Mouse (Mus musculus) liver, embryonic 15.5 days (tissue): ENCODE measurements around the gene Insig2. TPM values are rescaled to one million over a fixed set of nuclear protein-coding genes. Genes with fewer than 3 reads are reported as not detected.

Experiments
- ATAC-seq: fragments of 200-750 bp; cut with Nextera tagmentation; 2 replicates; pipeline ENCODE4 v1.8.0; 2017; ENCODE audit warnings: moderate number of reproducible peaks, mild to moderate bottlenecking, moderate library complexity; ENCODE audit not compliant: insufficient read depth
- H3K27ac ChIP-seq: fragments of 300-500 bp; sonication (generic); replicated peaks from 2 replicates; pipeline ENCODE4 v1.5.1; 2015; ENCODE audit warnings: mild to moderate bottlenecking, inconsistent platforms
- H3K27me3 ChIP-seq: fragments of 300-500 bp; sonication (generic); 2 replicates; pipeline ENCODE4 v1.6.1; 2015; ENCODE audit warnings: mild to moderate bottlenecking, inconsistent platforms
- H3K36me3 ChIP-seq: fragments of 300-500 bp; sonication (generic); replicated peaks from 2 replicates; pipeline ENCODE4 v1.6.1; 2015; ENCODE audit warnings: moderate library complexity, mild to moderate bottlenecking, inconsistent platforms
- H3K4me1 ChIP-seq: fragments of 300-500 bp; sonication (generic); replicated peaks from 2 replicates; pipeline ENCODE4 v1.6.1; 2015; ENCODE audit warnings: inconsistent platforms
- H3K4me2 ChIP-seq: fragments of 300-500 bp; sonication (generic); 2 replicates; pipeline ENCODE4 v1.6.1; 2015; ENCODE audit warnings: moderate library complexity, mild to moderate bottlenecking, inconsistent platforms
- H3K4me3 ChIP-seq: fragments of 300-500 bp; sonication (generic); replicated peaks from 2 replicates; pipeline ENCODE4 v1.5.1; 2015; ENCODE audit warnings: mild to moderate bottlenecking, inconsistent platforms
- H3K9ac ChIP-seq: fragments of 300-500 bp; sonication (generic); 2 replicates; pipeline ENCODE4 v1.6.1; 2015; ENCODE audit warnings: moderate library complexity, mild to moderate bottlenecking, inconsistent platforms
- H3K9me3 ChIP-seq: fragments of 300-500 bp; sonication (generic); replicated peaks from 2 replicates; pipeline ENCODE4 v1.6.1; 2016; ENCODE audit warnings: inconsistent platforms
- WGBS: fragments of 180-500 bp; shearing (Covaris S2); methylation state at CpG from one replicate; pipeline ENCODE4 v1.1.7; 2015; ENCODE audit warnings: mixed read lengths; ENCODE audit not compliant: insufficient replicate concordance; 5-methylcytosine and 5-hydroxymethylcytosine counted together
- polyA plus RNA-seq: library from polyadenylated mRNA; unstranded; fragments of >200 nt; fragmentation: Nextera tagmentation; extraction: Ambion mirVana; gene quantifications from 2 replicates; pipeline ENCODE4 v1.2.1, GENCODE M21; 2015

The Insig2 gene
- polyA plus RNA-seq = 9.6 and 9.7 TPM in 2 replicates

DNA sequence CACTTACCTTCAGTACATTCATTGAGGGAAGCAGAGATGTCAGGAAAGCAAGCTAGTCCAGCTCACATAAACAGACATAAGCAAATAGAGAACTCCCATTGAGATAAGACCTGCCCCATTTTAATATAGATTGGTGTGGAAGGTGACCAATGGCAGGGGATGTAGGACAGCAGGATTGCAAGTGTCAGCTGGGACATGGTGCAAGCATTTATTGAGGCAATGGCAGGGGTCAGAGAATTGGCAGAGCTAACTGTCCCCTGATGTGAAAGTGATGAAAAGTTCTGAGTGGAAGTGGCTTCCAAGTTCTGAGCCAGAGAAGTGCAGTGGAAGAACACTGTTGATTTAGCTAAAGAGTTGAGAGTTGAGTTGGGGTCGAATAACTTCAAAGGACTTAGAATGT, at the start of gene Insig2:
Insig2 (minus strand) TSS at position 105 of the 400 bp plus-strand sequence.
- H3K27me3 ChIP-seq = no peaks in the 10 kb centered on the region
- no peak for ATAC-seq
- no peak within 1 kb of the TSS for H3K9ac ChIP-seq
- no peaks in the 10 kb centered on the region for H3K9me3 ChIP-seq
- WGBS = 67% methylated on average over 1 of the region's 1 CpGs
- H3K27ac ChIP-seq = no peak within 1 kb of the TSS
- peaks cover 11% of the 10 kb centered on the region; the same call in 1 of the 2 replicates for H3K4me1 ChIP-seq
- H3K4me2 ChIP-seq = no peak within 1 kb of the TSS
- no peak within 1 kb of the TSS for H3K4me3 ChIP-seq
- H3K36me3 ChIP-seq = no peaks in the 10 kb centered on the region

DNA sequence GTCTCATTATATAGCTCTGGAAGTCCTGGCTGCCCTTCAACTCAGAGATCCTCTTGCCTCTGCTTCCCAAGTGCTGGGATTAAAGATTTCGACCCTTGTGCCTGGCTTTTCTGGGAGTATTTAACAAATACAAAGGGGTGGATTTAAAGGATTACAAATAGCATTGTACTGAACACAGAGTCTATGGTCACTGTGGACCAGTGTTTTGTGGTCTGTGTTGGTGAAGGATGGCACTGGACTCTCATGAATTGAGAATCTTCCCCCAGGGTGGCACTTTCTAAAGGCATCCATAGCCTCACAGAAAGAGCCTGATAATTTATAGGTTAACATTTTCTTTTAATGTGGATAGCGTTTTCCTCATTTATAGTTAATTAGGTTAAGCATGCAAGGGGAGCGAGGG, 49.2 kb upstream of the Insig2 start:
- H3K9me3 ChIP-seq = no peaks in the 10 kb centered on the region
- H3K4me2 ChIP-seq = no peak overlapping the region
- H3K27ac ChIP-seq = no peak overlapping the region
- no peak for ATAC-seq
- no peaks in the 10 kb centered on the region for H3K4me1 ChIP-seq
- no peak overlapping the region for H3K9ac ChIP-seq
- H3K27me3 ChIP-seq = no peaks in the 10 kb centered on the region
- WGBS = 63% methylated on average over 3 of the region's 3 CpGs
- H3K4me3 ChIP-seq = no peak overlapping the region
- no peaks in the 10 kb centered on the region for H3K36me3 ChIP-seq

DNA sequence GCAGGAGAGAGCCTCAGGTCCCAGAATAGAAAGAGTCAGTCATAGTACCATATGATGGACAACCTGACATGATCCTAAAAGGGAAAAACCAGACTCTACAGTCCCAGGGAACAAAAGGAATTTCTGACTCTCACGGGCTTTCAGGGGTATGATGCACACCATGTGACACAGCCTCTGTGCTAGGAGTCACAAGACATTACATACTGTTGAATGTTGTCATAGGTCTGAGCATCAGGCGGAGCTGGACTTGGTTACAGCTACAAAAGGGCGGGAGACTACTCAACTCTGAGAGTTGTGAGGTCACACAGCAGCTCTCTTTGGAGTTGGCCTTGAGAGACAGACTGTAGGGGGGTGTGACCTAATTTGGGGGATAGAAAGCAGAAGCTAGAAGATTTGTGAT, 47.6 kb upstream of the Insig2 start:
- ATAC-seq = no peak
- no peak overlapping the region for H3K27ac ChIP-seq
- no peaks in the 10 kb centered on the region for H3K4me1 ChIP-seq
- no peaks in the 10 kb centered on the region for H3K27me3 ChIP-seq
- no peaks in the 10 kb centered on the region for H3K9me3 ChIP-seq
- H3K9ac ChIP-seq = no peak overlapping the region
- H3K36me3 ChIP-seq = no peaks in the 10 kb centered on the region
- H3K4me2 ChIP-seq = no peak overlapping the region
- H3K4me3 ChIP-seq = no peak overlapping the region
- WGBS = 47% methylated on average over 3 of the region's 3 CpGs

DNA sequence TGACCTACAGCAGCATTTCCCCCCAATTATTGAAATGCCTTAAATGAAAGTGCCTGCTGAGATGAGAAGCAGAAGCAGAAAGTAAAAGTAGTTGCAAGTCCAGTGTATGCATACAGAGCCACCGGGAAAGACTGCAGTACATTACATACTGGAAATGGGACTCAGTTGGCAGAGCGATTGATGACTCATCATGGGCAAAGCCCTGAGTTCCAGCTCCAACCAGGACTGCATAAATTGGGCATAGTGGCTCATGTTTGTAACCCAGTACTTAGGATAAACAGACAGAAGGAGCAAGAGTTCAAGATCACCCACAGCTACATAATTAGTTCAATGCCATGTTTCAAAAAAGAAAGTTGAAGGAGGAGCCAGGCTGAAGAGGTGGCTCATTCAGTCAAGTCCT, 45.5 kb upstream of the Insig2 start:
- no peaks in the 10 kb centered on the region for H3K27me3 ChIP-seq
- no peak overlapping the region for H3K4me3 ChIP-seq
- no peak overlapping the region for H3K9ac ChIP-seq
- H3K4me1 ChIP-seq = no peaks in the 10 kb centered on the region
- H3K4me2 ChIP-seq = no peak overlapping the region
- no peak for ATAC-seq
- H3K27ac ChIP-seq = no peak overlapping the region
- H3K9me3 ChIP-seq = no peaks in the 10 kb centered on the region
- no peaks in the 10 kb centered on the region for H3K36me3 ChIP-seq
- WGBS = 65% methylated on average over 2 of the region's 2 CpGs

DNA sequence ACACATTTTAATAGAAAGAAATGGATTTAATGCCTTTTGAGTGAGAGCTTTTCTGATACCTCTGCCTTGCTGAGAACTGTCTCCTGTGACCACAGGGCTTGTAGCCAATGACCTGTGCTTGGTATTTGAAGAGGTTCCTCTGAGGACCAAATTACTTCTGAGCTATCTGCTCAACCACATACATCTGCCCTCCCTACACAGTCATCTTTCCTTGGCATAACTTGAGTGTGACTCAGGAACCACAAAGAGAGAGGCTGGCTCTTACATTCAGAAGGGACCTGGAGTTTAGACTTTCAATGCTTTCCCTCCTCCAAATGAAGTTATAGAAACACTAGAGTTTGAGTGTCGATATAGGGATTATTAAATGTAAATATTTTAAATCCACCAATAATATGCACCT, 45.0 kb upstream of the Insig2 start:
- 62% methylated on average over 1 of the region's 1 CpGs for WGBS

DNA sequence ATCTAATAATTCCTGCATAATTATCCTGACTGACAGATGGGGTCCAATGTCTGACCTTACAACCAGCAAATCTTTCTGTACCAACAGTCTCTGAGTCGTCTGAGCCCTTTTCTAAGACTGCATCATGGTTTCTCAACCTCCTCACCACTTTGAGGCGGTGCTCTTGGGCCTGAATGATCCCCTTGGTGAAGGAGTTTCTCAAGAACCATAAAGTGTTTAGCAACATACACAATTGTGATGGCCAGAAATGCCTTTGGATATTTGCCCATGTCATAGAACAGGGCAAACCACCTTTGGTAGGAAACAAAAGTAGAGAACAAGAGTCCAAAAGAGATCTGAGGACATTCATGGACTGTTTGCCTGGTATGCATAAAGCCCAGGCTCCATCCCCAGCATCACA, 41.2 kb upstream of the Insig2 start:
- H3K36me3 ChIP-seq = no peaks in the 10 kb centered on the region
- 35% methylated on average over 2 of the region's 2 CpGs for WGBS
- no peaks in the 10 kb centered on the region for H3K4me1 ChIP-seq
- ATAC-seq = no peak
- H3K4me3 ChIP-seq = no peak overlapping the region
- H3K9me3 ChIP-seq = no peaks in the 10 kb centered on the region
- H3K9ac ChIP-seq = no peak overlapping the region
- no peak overlapping the region for H3K4me2 ChIP-seq
- H3K27me3 ChIP-seq = no peaks in the 10 kb centered on the region
- no peak overlapping the region for H3K27ac ChIP-seq

More for the DNA sequence above, 45.0 kb upstream of the Insig2 start:
- Histone ChIP-seq H3K27ac (no peak overlapping the region), H3K36me3 (no peaks in the 10 kb centered on the region), H3K4me1 (no peaks in the 10 kb centered on the region), H3K4me2 (no peak overlapping the region), H3K9ac (no peak overlapping the region), H3K9me3 (no peaks in the 10 kb centered on the region), H3K27me3 (no peaks in the 10 kb centered on the region), H3K4me3 (no peak overlapping the region)
- no peak for ATAC-seq

DNA sequence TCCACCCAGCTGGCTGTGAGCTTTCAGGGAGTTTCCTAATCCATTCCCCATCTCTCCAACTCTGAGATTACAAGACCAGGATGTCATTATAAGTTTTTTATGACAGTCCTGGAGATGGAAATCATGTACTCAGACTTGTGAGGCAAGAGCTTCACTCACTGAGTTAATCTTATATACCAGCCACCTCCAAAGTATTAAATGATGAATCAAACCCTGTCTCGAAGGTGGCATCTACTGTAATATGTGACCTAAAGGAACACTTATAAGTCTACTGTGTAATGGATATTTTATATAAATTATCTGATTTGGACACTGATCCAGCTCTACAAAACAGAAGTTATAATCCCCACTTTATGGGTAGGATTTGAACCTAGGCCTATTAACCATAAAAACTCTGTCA, 40.3 kb upstream of the Insig2 start:
- Histone ChIP-seq H3K9me3 (no peaks in the 10 kb centered on the region), H3K4me2 (no peak overlapping the region), H3K4me1 (no peaks in the 10 kb centered on the region), H3K27ac (no peak overlapping the region), H3K27me3 (no peaks in the 10 kb centered on the region), H3K9ac (no peak overlapping the region), H3K4me3 (no peak overlapping the region), H3K36me3 (no peaks in the 10 kb centered on the region)
- ATAC-seq = no peak
- 54% methylated on average over 1 of the region's 1 CpGs for WGBS

DNA sequence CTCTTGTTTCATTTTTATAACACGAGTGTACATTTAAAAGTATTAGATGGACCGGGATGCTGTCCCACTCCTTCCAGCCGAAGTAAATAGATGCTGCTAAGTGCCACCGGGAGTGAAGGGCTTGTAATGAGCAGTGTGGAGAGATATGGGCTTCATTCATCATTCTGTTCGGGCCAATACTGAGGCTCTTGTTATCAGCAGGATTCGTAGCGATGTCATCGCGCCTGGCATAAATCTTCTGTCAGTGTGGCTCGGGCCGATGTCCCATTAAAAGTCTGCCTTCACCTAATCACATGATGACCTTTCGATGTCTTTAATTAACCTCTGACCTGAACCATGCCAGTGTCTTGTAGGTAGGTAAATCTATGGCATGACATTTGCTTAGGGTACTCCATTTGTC, 39.1 kb upstream of the Insig2 start:
- no peak overlapping the region for H3K4me2 ChIP-seq
- WGBS = 69% methylated on average over 12 of the region's 12 CpGs
- no peaks in the 10 kb centered on the region for H3K4me1 ChIP-seq
- H3K27me3 ChIP-seq = no peaks in the 10 kb centered on the region
- no peak for ATAC-seq
- no peaks in the 10 kb centered on the region for H3K9me3 ChIP-seq
- H3K27ac ChIP-seq = no peak overlapping the region
- no peak overlapping the region for H3K4me3 ChIP-seq
- H3K36me3 ChIP-seq = no peaks in the 10 kb centered on the region
- no peak overlapping the region for H3K9ac ChIP-seq

DNA sequence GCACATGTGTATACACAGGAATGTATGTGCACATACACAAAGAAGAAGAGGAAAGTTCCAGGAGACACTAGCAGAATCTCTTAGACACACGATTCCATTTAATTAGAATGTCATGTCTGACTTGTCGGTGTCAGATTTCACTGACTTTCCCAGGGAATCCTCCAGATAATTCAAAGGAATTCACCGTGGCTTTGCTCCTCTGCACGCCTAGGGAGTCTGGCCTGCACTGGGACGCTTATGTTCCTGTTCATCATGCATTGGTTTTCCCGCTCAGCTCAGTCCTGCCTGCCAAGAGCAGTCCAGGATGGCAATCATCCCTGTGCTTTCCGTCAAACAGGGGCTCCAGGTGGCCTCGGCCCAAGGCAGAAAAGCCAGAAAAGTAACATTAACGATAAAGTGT, 34.9 kb upstream of the Insig2 start:
- ATAC-seq = no peak
- Histone ChIP-seq H3K4me3 (no peak overlapping the region), H3K27me3 (no peaks in the 10 kb centered on the region), H3K4me2 (no peak overlapping the region), H3K9me3 (no peaks in the 10 kb centered on the region), H3K27ac (no peak overlapping the region), H3K4me1 (no peaks in the 10 kb centered on the region), H3K36me3 (no peaks in the 10 kb centered on the region), H3K9ac (no peak overlapping the region)
- 53% methylated on average over 9 of the region's 9 CpGs for WGBS

DNA sequence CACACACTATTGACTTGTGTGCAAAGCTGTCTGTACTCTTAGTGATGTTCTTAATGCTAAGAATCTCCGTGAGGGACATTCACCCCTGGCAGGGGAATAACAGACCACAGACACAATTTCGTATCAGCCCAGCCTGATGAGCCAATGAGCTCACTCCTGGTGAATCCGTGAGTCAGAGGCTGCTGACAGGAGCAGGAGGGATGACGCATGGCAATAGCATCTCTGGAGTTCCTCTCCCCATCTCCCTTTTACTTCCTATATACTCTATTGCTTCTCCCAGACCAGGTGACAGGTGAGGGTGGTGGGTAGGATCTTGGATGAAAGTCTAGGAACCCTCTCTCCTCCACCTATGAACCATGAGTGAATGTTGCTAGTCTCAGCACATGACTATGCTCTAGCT, 28.2 kb upstream of the Insig2 start:
- no peaks in the 10 kb centered on the region for H3K36me3 ChIP-seq
- no peaks in the 10 kb centered on the region for H3K27me3 ChIP-seq
- no peak for ATAC-seq
- H3K4me2 ChIP-seq = no peak overlapping the region
- no peak overlapping the region for H3K4me3 ChIP-seq
- no peak overlapping the region for H3K9ac ChIP-seq
- no peak overlapping the region for H3K27ac ChIP-seq
- no peaks in the 10 kb centered on the region for H3K4me1 ChIP-seq
- WGBS = 45% methylated on average over 4 of the region's 4 CpGs
- no peaks in the 10 kb centered on the region for H3K9me3 ChIP-seq

DNA sequence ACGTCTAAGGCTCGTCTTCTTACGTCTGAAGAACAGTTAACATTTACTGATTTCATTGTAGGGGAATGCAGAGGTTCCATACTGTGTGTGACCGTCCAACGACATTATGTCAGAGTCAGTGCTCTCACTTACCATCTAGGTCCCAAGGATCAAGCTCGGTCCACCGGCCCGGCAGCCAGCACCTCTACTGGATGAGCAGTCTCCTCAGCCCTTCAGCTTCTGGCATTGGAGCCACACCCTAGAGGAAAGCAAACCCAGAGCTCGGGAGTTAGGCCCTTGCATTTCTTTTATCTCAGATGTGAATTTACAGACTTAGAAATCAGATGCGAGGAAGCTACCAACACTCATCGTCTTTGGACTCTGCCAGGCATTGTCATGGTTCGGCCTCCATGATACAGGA, 27.3 kb upstream of the Insig2 start:
- no peaks in the 10 kb centered on the region for H3K27me3 ChIP-seq
- ATAC-seq = no peak
- H3K4me1 ChIP-seq = no peaks in the 10 kb centered on the region
- H3K9ac ChIP-seq = no peak overlapping the region
- no peaks in the 10 kb centered on the region for H3K9me3 ChIP-seq
- no peak overlapping the region for H3K27ac ChIP-seq
- 64% methylated on average over 12 of the region's 12 CpGs for WGBS
- H3K4me2 ChIP-seq = no peak overlapping the region
- no peaks in the 10 kb centered on the region for H3K36me3 ChIP-seq
- no peak overlapping the region for H3K4me3 ChIP-seq

DNA sequence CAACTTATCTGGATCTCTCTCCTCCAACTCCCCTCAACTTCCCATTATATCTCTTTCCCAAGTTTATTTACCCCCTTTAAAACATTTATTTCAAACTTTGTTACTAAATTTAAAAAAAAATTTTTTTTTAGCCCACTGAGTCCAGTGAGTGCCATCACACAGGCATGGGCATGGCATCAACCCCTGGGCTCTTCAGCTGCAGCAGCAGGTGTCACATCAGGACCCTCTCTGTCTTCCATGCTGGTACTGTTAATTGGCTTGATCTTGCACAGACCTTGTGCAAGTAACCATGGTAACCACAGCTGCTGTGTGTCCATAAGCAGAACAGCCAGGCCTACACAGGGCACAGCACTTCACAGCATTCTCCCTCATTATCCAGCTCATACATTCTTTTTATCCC, 21.4 kb upstream of the Insig2 start:
- Histone ChIP-seq H3K27me3 (no peaks in the 10 kb centered on the region), H3K4me1 (no peaks in the 10 kb centered on the region), H3K27ac (no peak overlapping the region), H3K4me2 (no peak overlapping the region), H3K4me3 (no peak overlapping the region), H3K9me3 (no peaks in the 10 kb centered on the region), H3K36me3 (no peaks in the 10 kb centered on the region), H3K9ac (no peak overlapping the region)
- no peak for ATAC-seq
